Mouse (Mus musculus): ENCODE results near the gene Mars.

- TF ChIP-seq EP300 (IDR thresholded peaks at IDR 0.05; ENCODE audit: insufficient read depth, low read depth, low read length) (no peak), POLR2A (IDR thresholded peaks at IDR 0.05; ENCODE audit: insufficient read depth, low read depth, low read length) (no peak)
These were observed 48.0 kb downstream of the Mars start for GRCm38 (mm10) chr10:127263631-127264030.
